Mouse (Mus musculus): ENCODE measurements around the gene Pom121l2. TPM values are rescaled to one million over a fixed set of nuclear protein-coding genes. Genes with fewer than 3 reads are reported as not detected.

Gene Pom121l2
- polyA plus RNA-seq, 1 experiment from 2014 or later, result 0.14 TPM

- DNase-seq (ENCODE audit: low spot score), result peak; percentile 53
Observed at GRCm38 (mm10) chr13:21993957-21994738, 13.2 kb downstream of the Pom121l2 start.

- no peak for DNase-seq (ENCODE audit: low spot score)
Observed at GRCm38 (mm10) chr13:21994896-21995295, 13.9 kb downstream of the Pom121l2 start.

- DNase-seq (ENCODE audit: low spot score), result no peak
Observed at GRCm38 (mm10) chr13:21995331-21995914, 14.4 kb downstream of the Pom121l2 start.

GRCm38 (mm10) chr13:21996101-21996839 lies 15.3 kb downstream of the Pom121l2 start:
- no peak for DNase-seq (ENCODE audit: low spot score)

GRCm38 (mm10) chr13:21996840-21997185 lies 15.8 kb downstream of the Pom121l2 start:
- no peak for DNase-seq (ENCODE audit: low spot score)

GRCm38 (mm10) chr13:21997201-21997820 lies 16.3 kb downstream of the Pom121l2 start:
- DNase-seq (ENCODE audit: low spot score), result no peak

- no peak for DNase-seq (ENCODE audit: low spot score)
Observed at GRCm38 (mm10) chr13:21997821-21998220, 16.8 kb downstream of the Pom121l2 start.

GRCm38 (mm10) chr13:21998412-21998811 lies 17.4 kb downstream of the Pom121l2 start:
- DNase-seq (ENCODE audit: low spot score), result no peak

- no peak for DNase-seq (ENCODE audit: low spot score)
Observed at GRCm38 (mm10) chr13:21999147-21999546, 18.2 kb downstream of the Pom121l2 start.

GRCm38 (mm10) chr13:22001346-22001745 lies 20.4 kb downstream of the Pom121l2 start:
- DNase-seq (ENCODE audit: low spot score), result no peak

GRCm38 (mm10) chr13:22001823-22002222 lies 20.8 kb downstream of the Pom121l2 start:
- DNase-seq (ENCODE audit: low spot score), result peak; percentile 57

GRCm38 (mm10) chr13:22005605-22006333 lies 24.8 kb downstream of the Pom121l2 start:
- peak; percentile 56 for DNase-seq (ENCODE audit: low spot score)

GRCm38 (mm10) chr13:22006334-22007120 lies 25.5 kb downstream of the Pom121l2 start:
- peak; percentile 55 for DNase-seq (ENCODE audit: low spot score)

GRCm38 (mm10) chr13:22007121-22007510 lies 26.1 kb downstream of the Pom121l2 start:
- peak; percentile 1 for DNase-seq (ENCODE audit: low spot score)

GRCm38 (mm10) chr13:22007872-22008271 lies 26.9 kb downstream of the Pom121l2 start:
- DNase-seq (ENCODE audit: low spot score), result no peak

- DNase-seq (ENCODE audit: low spot score), result no peak
Observed at GRCm38 (mm10) chr13:22008707-22009106, 27.7 kb downstream of the Pom121l2 start.

- DNase-seq (ENCODE audit: low spot score), result no peak
Observed at GRCm38 (mm10) chr13:22009642-22010041, 28.6 kb downstream of the Pom121l2 start, which contains the start of gene Prss16. Prss16 (minus strand) TSS chr13:22009742.

GRCm38 (mm10) chr13:22013716-22014115 lies 32.7 kb downstream of the Pom121l2 start:
- DNase-seq (ENCODE audit: low spot score), result no peak

- DNase-seq (ENCODE audit: low spot score), result no peak
Observed at GRCm38 (mm10) chr13:22014411-22014845, 33.4 kb downstream of the Pom121l2 start.
